Mouse (Mus musculus) hindbrain, embryonic 10.5 days (tissue): ENCODE measurements around the gene Ccdc7a. TPM values are rescaled to one million over a fixed set of nuclear protein-coding genes. Genes with fewer than 3 reads are reported as not detected.
"Not testable (repeated sequence)": the region's sequence is repeated elsewhere in the genome, so short reads cannot be mapped to it uniquely, and the experiment has no call there.

Experiments used
- DNase-seq: peaks from one replicate; pipeline ENCODE4 v3.0.0-alpha.2; 2017; ENCODE audit warnings: low spot score
- H3K27ac ChIP-seq: fragments of 300-500 bp; sonication (generic); 2 replicates; pipeline ENCODE4 v1.5.1; 2016; ENCODE audit warnings: mild to moderate bottlenecking, moderate library complexity
- H3K27me3 ChIP-seq: fragments of 300-500 bp; sonication (generic); 2 replicates; pipeline ENCODE4 v1.6.1; 2016; ENCODE audit warnings: mild to moderate bottlenecking; ENCODE audit not compliant: poor library complexity, insufficient read depth, severe bottlenecking
- H3K36me3 ChIP-seq: fragments of 300-500 bp; sonication (generic); 2 replicates; pipeline ENCODE4 v1.6.1; 2016; ENCODE audit warnings: mild to moderate bottlenecking, moderate library complexity
- H3K4me1 ChIP-seq: fragments of 300-500 bp; sonication (generic); replicated peaks from 2 replicates; pipeline ENCODE4 v1.6.1; 2016; ENCODE audit warnings: mild to moderate bottlenecking
- H3K4me3 ChIP-seq: fragments of 300-500 bp; sonication (generic); 2 replicates; pipeline ENCODE4 v1.5.1; 2016; ENCODE audit warnings: mild to moderate bottlenecking, moderate library complexity
- H3K9me3 ChIP-seq: fragments of 300-500 bp; sonication (generic); 2 replicates; pipeline ENCODE4 v1.6.1; 2016; ENCODE audit warnings: mild to moderate bottlenecking, moderate library complexity
- WGBS: fragments of 180-500 bp; shearing (Covaris S2); methylation state at CpG from one replicate; pipeline ENCODE4 v1.1.7; 2016; 5-methylcytosine and 5-hydroxymethylcytosine counted together
- polyA plus RNA-seq: library from polyadenylated mRNA; unstranded; fragments of >200 nt; fragmentation: Nextera tagmentation; extraction: Ambion mirVana; gene quantifications from 2 replicates; pipeline ENCODE4 v1.2.1, GENCODE M21; 2016

Ccdc7a gene
- polyA plus RNA-seq = not detected in 2 replicates

GRCm38 (mm10) chr8:129065417-129065816, at the start of gene Ccdc7a:
Gene Ccdc7a, minus strand, starts transcription at chr8:129065517.
- not testable (repeated sequence) for H3K36me3 ChIP-seq, H3K4me3 ChIP-seq, H3K9me3 ChIP-seq, DNase-seq, H3K27me3 ChIP-seq, H3K4me1 ChIP-seq, H3K27ac ChIP-seq
- 90% methylated on average over 2 of the region's 11 CpGs for WGBS

DNA sequence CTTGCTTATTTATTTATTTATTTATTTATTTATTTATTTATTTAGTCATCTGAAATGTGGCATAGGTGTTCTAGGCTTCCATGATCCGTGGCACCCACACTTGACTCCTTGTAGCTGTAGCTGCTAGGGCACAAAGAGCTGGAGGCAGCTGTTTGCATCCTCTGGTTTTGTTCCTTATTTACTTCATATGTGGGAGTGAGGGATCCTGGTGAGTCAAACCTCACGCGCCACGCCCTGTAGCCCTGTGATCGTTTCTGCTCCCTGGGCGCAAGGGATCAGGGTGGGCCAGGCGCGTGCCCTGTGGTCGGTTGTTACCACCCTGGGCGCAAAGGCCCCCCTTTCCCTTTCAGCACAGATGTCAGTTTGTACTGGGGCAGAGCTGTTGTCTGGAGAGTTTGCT, 1.5 kb upstream of the Ccdc7a start, which contains the start of gene Ccdc7b:
Ccdc7b (plus strand) TSS at position 301 of the 400 bp plus-strand sequence.
- not testable (repeated sequence) for H3K27ac ChIP-seq, H3K27me3 ChIP-seq, H3K4me1 ChIP-seq, H3K4me3 ChIP-seq, H3K36me3 ChIP-seq, DNase-seq, H3K9me3 ChIP-seq
- 80% methylated on average over 1 of the region's 10 CpGs for WGBS

DNA sequence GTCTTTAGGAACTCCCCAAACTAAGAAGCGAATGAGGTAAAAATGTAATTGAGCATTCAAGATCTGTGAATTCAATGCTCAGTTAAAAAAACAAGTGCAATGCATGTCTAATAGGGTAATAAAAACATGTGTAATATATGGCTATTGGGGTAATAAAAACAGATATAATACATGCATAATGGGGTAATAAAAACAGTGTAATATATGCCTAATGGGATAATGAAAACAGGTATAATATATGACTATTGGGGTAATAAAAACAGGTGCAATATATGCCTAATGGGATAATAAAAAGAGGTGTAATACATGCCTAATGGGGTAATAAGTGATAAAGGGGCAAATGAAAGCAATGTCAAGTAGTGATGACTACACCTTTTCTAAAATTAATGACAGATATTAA, 73.9 kb downstream of the Ccdc7a start:
- Histone ChIP-seq H3K36me3 (no peaks in the 10 kb centered on the region), H3K27ac (no peak overlapping the region), H3K4me3 (no peak overlapping the region), H3K27me3 (no peaks in the 10 kb centered on the region), H3K4me1 (no peaks in the 10 kb centered on the region), H3K9me3 (no peaks in the 10 kb centered on the region)
- 91% methylated on average over 1 of the region's 1 CpGs for WGBS
- no peak for DNase-seq

DNA sequence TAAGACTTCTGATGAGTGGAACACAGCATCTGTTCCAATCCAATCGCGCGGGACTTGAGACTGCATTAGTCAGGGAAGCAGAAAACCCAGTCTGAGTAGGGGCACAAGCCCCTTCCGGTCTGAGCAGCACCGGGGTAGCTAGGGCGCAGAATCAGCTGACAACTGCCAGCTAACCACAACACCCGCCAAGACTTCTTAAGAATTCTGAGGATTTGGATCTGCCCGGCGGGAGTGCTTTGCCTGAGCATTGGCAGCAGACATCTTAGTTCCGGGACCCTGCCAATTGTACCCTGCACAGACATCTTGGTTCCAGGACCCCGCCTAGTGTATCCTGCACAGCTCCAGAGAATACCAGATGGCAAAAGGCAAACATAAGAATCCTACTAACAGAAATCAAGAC, 116.4 kb downstream of the Ccdc7a start:
- not testable (repeated sequence) for DNase-seq, H3K4me1 ChIP-seq, H3K27me3 ChIP-seq, H3K4me3 ChIP-seq, H3K27ac ChIP-seq, H3K36me3 ChIP-seq, H3K9me3 ChIP-seq
- 84% methylated on average over 11 of the region's 11 CpGs for whole genome bisulfite sequencing

DNA sequence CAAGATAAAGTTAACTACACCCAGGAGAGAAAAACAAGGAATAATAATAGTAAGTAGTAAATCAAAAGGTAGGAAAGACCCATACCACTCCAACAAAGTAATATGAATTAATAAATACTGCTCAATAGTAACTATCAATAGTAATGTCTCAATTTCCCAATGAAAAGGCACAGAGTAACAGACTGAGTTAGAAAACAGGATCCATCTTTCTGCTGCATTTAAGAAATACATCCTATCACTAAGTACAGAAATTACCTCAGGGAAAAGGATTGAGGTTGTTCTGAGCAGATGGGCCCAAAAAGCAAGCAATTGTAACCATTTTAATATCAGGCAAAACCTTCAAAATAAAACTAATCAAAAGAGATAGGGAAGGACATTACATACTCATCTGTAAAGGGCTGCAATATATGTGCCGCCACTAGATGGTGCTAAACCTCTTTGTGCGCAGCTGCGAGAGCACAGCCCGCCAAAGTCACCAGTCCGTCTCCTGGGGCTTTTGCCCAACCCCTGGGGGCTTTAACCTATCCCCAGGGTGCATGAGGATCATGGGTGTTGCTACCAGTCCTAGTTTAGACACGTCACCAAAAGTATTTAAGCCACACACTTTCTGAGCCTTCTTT, 124.2 kb downstream of the Ccdc7a start:
- not testable (repeated sequence) for DNase-seq, H3K4me3 ChIP-seq, H3K4me1 ChIP-seq, H3K9me3 ChIP-seq, H3K36me3 ChIP-seq, H3K27me3 ChIP-seq, H3K27ac ChIP-seq
- WGBS = 3% methylated on average over 6 of the region's 6 CpGs

GRCm38 (mm10) chr8:128933446-128933845, 131.9 kb downstream of the Ccdc7a start:
- Histone ChIP-seq H3K4me1 (no peaks in the 10 kb centered on the region), H3K36me3 (no peaks in the 10 kb centered on the region), H3K9me3 (no peaks in the 10 kb centered on the region), H3K4me3 (no peak overlapping the region), H3K27ac (no peak overlapping the region), H3K27me3 (no peaks in the 10 kb centered on the region)
- no peak for DNase-seq
- 67% methylated on average over 4 of the region's 4 CpGs for WGBS

- Histone ChIP-seq H3K4me3 (no peak overlapping the region), H3K27me3 (no peaks in the 10 kb centered on the region), H3K27ac (no peak overlapping the region), H3K4me1 (no peaks in the 10 kb centered on the region), H3K36me3 (no peaks in the 10 kb centered on the region), H3K9me3 (no peaks in the 10 kb centered on the region)
- no peak for DNase-seq
- WGBS = 68% methylated on average over 3 of the region's 3 CpGs
Measured at GRCm38 (mm10) chr8:128882719-128883118, 182.6 kb downstream of the Ccdc7a start.

DNA sequence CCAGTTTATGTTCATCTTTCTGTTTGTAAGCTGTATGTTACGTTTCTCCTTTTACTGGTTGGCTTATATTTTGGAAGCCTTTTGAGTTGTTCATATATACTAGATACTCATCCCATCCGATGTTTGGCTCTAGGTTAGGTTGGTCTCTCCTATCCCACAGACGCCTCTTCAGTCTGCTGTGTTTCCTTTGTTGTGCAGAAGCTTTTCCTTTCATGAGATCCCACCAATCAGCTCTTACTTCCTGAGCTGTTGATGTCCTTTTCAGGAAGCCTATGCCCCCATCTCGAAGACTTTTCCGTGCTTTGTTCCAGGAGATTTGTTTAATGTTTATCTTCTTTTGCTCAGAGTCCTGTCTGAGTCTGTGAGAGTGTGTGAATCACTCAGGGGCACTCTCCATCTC, 221.6 kb downstream of the Ccdc7a start:
- H3K27ac ChIP-seq = no peak overlapping the region
- H3K9me3 ChIP-seq = no peaks in the 10 kb centered on the region
- 66% methylated on average over 5 of the region's 5 CpGs for WGBS
- no peaks in the 10 kb centered on the region for H3K4me1 ChIP-seq
- no peaks in the 10 kb centered on the region for H3K36me3 ChIP-seq
- no peak for DNase-seq
- H3K4me3 ChIP-seq = no peak overlapping the region
- no peaks in the 10 kb centered on the region for H3K27me3 ChIP-seq

GRCm38 (mm10) chr8:128812521-128812920, 252.8 kb downstream of the Ccdc7a start:
- no peaks in the 10 kb centered on the region for H3K27me3 ChIP-seq
- H3K27ac ChIP-seq = no peak overlapping the region
- no peak for DNase-seq
- no peaks in the 10 kb centered on the region for H3K9me3 ChIP-seq
- no peak overlapping the region for H3K4me3 ChIP-seq
- 91% methylated on average over 4 of the region's 4 CpGs for WGBS
- no peaks in the 10 kb centered on the region for H3K36me3 ChIP-seq
- H3K4me1 ChIP-seq = no peaks in the 10 kb centered on the region

GRCm38 (mm10) chr8:128798594-128798993, 266.7 kb downstream of the Ccdc7a start, which contains the start of gene Gm3952:
Gene Gm3952, minus strand, starts transcription at chr8:128798694.
- H3K4me3 ChIP-seq = no peak within 1 kb of the TSS
- no peak for DNase-seq
- H3K36me3 ChIP-seq = no peaks in the 10 kb centered on the region
- no peaks in the 10 kb centered on the region for H3K27me3 ChIP-seq
- WGBS = 85% methylated on average over 1 of the region's 1 CpGs
- no peaks in the 10 kb centered on the region for H3K4me1 ChIP-seq
- no peak within 1 kb of the TSS for H3K27ac ChIP-seq
- H3K9me3 ChIP-seq = no peaks in the 10 kb centered on the region

- DNase-seq = no peak
- H3K36me3 ChIP-seq = peaks cover 90% of the 10 kb centered on the region
- no peaks in the 10 kb centered on the region for H3K27me3 ChIP-seq
- peaks cover 18% of the 10 kb centered on the region for H3K4me1 ChIP-seq
- no peak overlapping the region for H3K27ac ChIP-seq
- H3K4me3 ChIP-seq = no peak overlapping the region
- 94% methylated on average over 3 of the region's 3 CpGs for WGBS
- no peaks in the 10 kb centered on the region for H3K9me3 ChIP-seq
Measured at GRCm38 (mm10) chr8:128735692-128736091, 329.6 kb downstream of the Ccdc7a start.

DNA sequence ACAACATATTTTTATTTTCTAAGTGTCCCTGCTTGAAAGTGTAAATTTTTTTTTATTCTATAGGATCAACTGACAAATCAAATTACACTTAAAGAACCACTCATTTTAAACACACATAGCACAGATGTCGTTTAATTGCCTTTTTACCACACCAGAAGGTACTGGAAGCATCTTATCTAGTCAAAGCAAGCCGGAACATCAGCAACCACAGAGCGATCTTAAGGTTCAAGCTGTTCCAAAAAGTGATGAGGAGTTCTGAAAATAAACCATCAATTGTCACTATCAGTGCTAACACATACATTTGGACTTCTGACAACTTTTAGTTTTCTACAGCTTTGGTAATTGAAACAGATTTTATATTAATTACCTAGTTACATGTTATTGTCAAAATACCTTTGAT, 331.2 kb downstream of the Ccdc7a start:
- no peak overlapping the region for H3K4me3 ChIP-seq

DNA sequence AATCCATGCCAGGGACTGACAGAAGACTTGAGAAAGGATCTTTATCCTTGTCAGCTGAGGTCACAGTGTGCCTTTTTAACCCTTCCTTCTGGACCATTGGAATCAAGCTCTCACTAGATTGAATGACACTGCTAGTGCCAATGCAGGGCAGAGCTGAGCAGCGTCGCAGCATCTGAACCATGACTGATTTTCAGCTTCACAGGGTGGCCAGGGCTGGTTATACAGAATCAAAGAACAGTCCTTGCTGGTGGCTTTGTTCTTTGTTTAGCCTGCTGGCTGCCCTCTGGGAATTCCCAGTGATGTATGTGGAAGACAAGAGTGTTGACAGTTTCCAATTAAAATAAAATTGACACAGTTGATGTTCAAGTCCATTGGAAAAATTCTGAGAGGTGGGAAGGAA, 333.1 kb downstream of the Ccdc7a start:
- Histone ChIP-seq H3K4me1 (peaks cover 18% of the 10 kb centered on the region), H3K9me3 (no peaks in the 10 kb centered on the region), H3K36me3 (peaks cover 88% of the 10 kb centered on the region), H3K4me3 (no peak overlapping the region), H3K27ac (no peak overlapping the region), H3K27me3 (no peaks in the 10 kb centered on the region)
- WGBS = 28% methylated on average over 2 of the region's 2 CpGs
- DNase-seq = peak; percentile 58

More for the DNA sequence above, 331.2 kb downstream of the Ccdc7a start:
- no peak overlapping the region for H3K27ac ChIP-seq
- no peak for DNase-seq
- H3K36me3 ChIP-seq = peaks cover 90% of the 10 kb centered on the region
- 97% methylated on average over 3 of the region's 3 CpGs for WGBS
- peaks cover 18% of the 10 kb centered on the region for H3K4me1 ChIP-seq
- H3K27me3 ChIP-seq = no peaks in the 10 kb centered on the region
- no peaks in the 10 kb centered on the region for H3K9me3 ChIP-seq

- H3K4me3 ChIP-seq = no peak overlapping the region
- H3K4me1 ChIP-seq = peaks cover 10% of the 10 kb centered on the region
- H3K9me3 ChIP-seq = no peaks in the 10 kb centered on the region
- no peak overlapping the region for H3K27ac ChIP-seq
- no peak for DNase-seq
- 69% methylated on average over 1 of the region's 1 CpGs for WGBS
- peaks cover 87% of the 10 kb centered on the region for H3K36me3 ChIP-seq
- no peaks in the 10 kb centered on the region for H3K27me3 ChIP-seq
Measured at GRCm38 (mm10) chr8:128727213-128727612, 338.1 kb downstream of the Ccdc7a start.
